Mouse (Mus musculus): ENCODE measurements at regions not wholly inside any gene's neighbourhood (a gene's known extent, or its start where the extent isn't known, plus 50 kb on each side); places are given as distances from the start of the nearest gene placed in this dataset.

GRCm38 (mm10) chr9:35340263-35340573 lies 72.6 kb downstream of the Rpusd4 start:
- WGBS (ENCODE audit: insufficient replicate concordance): 59% methylated on average over 4 of the region's 4 CpGs
- no peaks in the 10 kb centered on the region for H3K36me3 ChIP-seq

GRCm38 (mm10) chr9:35340811-35341210 lies 73.1 kb downstream of the Rpusd4 start:
- DNase-seq: no peak
- Histone ChIP-seq H3K27me3 (no peaks in the 10 kb centered on the region), H3K4me2 (no peak overlapping the region), H3K4me3 (replicated peaks) (no peak overlapping the region), H3K27ac (no peak overlapping the region), H3K4me1 (replicated peaks) (no peaks in the 10 kb centered on the region), H3K9me3 (replicated peaks) (no peaks in the 10 kb centered on the region), H3K9ac (no peak overlapping the region), H3K36me3 (no peaks in the 10 kb centered on the region)
- 26% methylated on average over 3 of the region's 3 CpGs for WGBS (ENCODE audit: insufficient replicate concordance)
- no peak for ATAC-seq (ENCODE audit: low read depth)

More at GRCm38 (mm10) chr9:35340263-35340573, 72.6 kb downstream of the Rpusd4 start:
- ATAC-seq (ENCODE audit: low read depth) (no peak), DNase-seq (no peak)
- H3K4me3 ChIP-seq (replicated peaks): no peak overlapping the region
- no peak overlapping the region for H3K27ac ChIP-seq
- no peaks in the 10 kb centered on the region for H3K4me1 ChIP-seq (replicated peaks)
- no peak overlapping the region for H3K4me2 ChIP-seq
- H3K27me3 ChIP-seq: no peaks in the 10 kb centered on the region
- H3K9ac ChIP-seq: no peak overlapping the region
- no peaks in the 10 kb centered on the region for H3K9me3 ChIP-seq (replicated peaks)

- DNase-seq (no peak), ATAC-seq (ENCODE audit: low read depth) (no peak)
- no peak overlapping the region for H3K4me2 ChIP-seq
- no peak overlapping the region for H3K27ac ChIP-seq
- H3K4me3 ChIP-seq (replicated peaks): no peak overlapping the region
- no peaks in the 10 kb centered on the region for H3K27me3 ChIP-seq
- H3K4me1 ChIP-seq (replicated peaks): no peaks in the 10 kb centered on the region
- no peaks in the 10 kb centered on the region for H3K9me3 ChIP-seq (replicated peaks)
- 73% methylated on average over 5 of the region's 5 CpGs for WGBS (ENCODE audit: insufficient replicate concordance)
- no peaks in the 10 kb centered on the region for H3K36me3 ChIP-seq
- H3K9ac ChIP-seq: no peak overlapping the region
Measured at GRCm38 (mm10) chr9:35341386-35341785, 73.7 kb downstream of the Rpusd4 start.

- no peaks in the 10 kb centered on the region for H3K9me3 ChIP-seq (replicated peaks)
- no peak overlapping the region for H3K4me3 ChIP-seq (replicated peaks)
- DNase-seq (no peak), ATAC-seq (ENCODE audit: low read depth) (no peak)
- no peak overlapping the region for H3K4me2 ChIP-seq
- H3K4me1 ChIP-seq (replicated peaks): no peaks in the 10 kb centered on the region
- H3K9ac ChIP-seq: no peak overlapping the region
- H3K36me3 ChIP-seq: no peaks in the 10 kb centered on the region
- 65% methylated on average over 2 of the region's 2 CpGs for WGBS (ENCODE audit: insufficient replicate concordance)
- no peak overlapping the region for H3K27ac ChIP-seq
- H3K27me3 ChIP-seq: no peaks in the 10 kb centered on the region
Measured at GRCm38 (mm10) chr9:35342436-35342835, 74.8 kb downstream of the Rpusd4 start.

DNA sequence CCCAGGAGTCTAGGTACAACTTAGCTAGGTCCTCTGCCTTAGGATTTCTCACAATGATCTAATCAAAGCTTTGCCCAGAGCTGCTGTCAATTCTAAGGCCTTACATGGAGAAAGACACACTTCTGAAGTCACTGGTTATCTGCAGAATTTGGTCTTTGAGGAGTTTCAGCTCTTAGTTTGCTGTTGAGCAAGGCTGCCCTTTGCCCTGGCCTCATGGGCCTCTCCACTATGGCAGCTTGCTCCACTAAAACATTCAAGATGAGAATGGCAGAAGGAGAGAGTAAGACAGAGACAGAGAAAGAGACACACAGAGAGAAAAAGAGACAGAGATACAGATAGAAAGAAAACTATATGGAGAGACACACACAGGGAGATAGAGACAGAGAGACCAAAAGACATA lies 75.7 kb downstream of the Rpusd4 start:
- no peak overlapping the region for H3K4me3 ChIP-seq (replicated peaks)
- DNase-seq (no peak), ATAC-seq (ENCODE audit: low read depth) (no peak)
- H3K4me1 ChIP-seq (replicated peaks): no peaks in the 10 kb centered on the region
- H3K27ac ChIP-seq: no peak overlapping the region
- no peak overlapping the region for H3K9ac ChIP-seq
- H3K27me3 ChIP-seq: no peaks in the 10 kb centered on the region
- no peaks in the 10 kb centered on the region for H3K9me3 ChIP-seq (replicated peaks)
- H3K4me2 ChIP-seq: no peak overlapping the region
- no peaks in the 10 kb centered on the region for H3K36me3 ChIP-seq

DNA sequence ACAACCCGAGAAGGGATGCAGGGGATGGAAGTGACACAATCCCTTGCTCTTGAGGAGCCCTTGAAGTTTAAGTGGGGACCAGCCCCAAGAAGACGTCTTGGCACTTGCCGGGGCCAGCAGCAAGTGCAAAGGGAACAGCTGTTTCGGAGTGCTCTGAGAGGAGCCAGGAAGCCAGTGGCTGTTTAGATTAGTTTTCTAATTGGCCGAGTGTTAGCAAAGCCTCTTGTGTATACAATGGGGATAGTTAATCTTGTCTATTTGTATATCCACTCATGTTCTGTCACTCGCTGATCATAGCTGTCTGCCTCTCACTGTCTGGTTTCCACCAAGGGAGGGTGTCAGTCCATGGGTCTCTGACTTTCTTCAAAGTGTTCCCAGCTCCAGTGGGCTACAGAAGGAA lies 76.6 kb upstream of the Cdon start:
- H3K27me3 ChIP-seq: no peaks in the 10 kb centered on the region
- DNase-seq (no peak), ATAC-seq (ENCODE audit: low read depth) (no peak)
- no peaks in the 10 kb centered on the region for H3K4me1 ChIP-seq (replicated peaks)
- no peak overlapping the region for H3K9ac ChIP-seq
- no peak overlapping the region for H3K4me2 ChIP-seq
- H3K9me3 ChIP-seq (replicated peaks): no peaks in the 10 kb centered on the region
- no peaks in the 10 kb centered on the region for H3K36me3 ChIP-seq
- H3K4me3 ChIP-seq (replicated peaks): no peak overlapping the region
- no peak overlapping the region for H3K27ac ChIP-seq
- WGBS (ENCODE audit: insufficient replicate concordance): 30% methylated on average over 6 of the region's 6 CpGs

DNA sequence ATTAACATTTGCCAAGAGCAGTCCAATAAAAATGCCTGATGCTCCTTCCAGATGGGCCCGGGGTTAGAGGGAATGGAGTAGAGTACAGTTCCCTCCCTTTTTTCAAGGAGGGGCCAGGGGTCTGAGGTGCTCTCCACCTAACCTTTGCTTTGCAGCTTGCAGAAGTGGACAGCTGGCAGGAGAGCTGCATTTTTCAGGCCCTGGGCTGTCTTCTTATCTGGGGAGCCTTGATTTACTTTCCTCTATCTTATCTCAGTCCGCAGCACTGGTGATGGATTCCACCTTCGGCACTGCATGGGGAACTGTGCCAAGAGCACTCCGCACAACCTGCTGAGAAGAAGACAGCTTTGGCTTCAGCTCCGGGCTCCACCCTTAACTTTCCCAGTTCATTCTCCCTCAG lies 74.5 kb upstream of the Cdon start:
- no peak overlapping the region for H3K27ac ChIP-seq
- no peak overlapping the region for H3K4me3 ChIP-seq (replicated peaks)
- DNase-seq (no peak), ATAC-seq (ENCODE audit: low read depth) (no peak)
- WGBS (ENCODE audit: insufficient replicate concordance): 34% methylated on average over 5 of the region's 5 CpGs
- H3K4me2 ChIP-seq: no peak overlapping the region
- no peaks in the 10 kb centered on the region for H3K4me1 ChIP-seq (replicated peaks)
- no peaks in the 10 kb centered on the region for H3K27me3 ChIP-seq
- no peaks in the 10 kb centered on the region for H3K36me3 ChIP-seq
- H3K9ac ChIP-seq: no peak overlapping the region
- H3K9me3 ChIP-seq (replicated peaks): no peaks in the 10 kb centered on the region

DNA sequence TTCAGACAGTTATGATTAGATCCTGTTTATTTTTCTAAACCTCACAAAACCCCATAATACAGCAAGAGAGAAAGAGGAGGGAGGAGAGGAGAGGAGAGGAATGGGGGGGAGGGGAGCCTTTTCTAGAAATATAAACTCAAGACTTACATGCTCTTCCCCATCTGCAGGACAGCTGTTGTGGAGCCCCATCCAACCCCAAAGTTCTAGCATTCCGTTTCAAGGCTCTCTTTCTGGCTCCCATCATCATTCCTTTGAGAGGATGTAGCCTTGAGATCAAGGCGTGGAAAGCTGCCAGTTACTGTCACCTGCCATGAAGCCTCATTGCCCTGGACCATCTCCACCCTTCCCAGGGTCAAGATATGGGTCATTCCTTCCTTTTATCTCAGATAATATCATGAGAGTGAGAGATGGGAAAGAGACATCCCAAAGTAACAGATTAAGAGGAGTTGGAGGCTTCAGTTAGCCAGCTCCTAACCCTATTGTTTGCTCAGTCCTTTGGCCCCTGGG lies 70.8 kb upstream of the Cdon start:
- DNase-seq: no peak
- 47% methylated on average over 2 of the region's 2 CpGs for WGBS (ENCODE audit: insufficient replicate concordance)

GRCm38 (mm10) chr9:35351576-35351975 lies 69.4 kb upstream of the Cdon start:
- Histone ChIP-seq H3K4me2 (no peak overlapping the region), H3K9me3 (replicated peaks) (no peaks in the 10 kb centered on the region), H3K4me1 (replicated peaks) (no peaks in the 10 kb centered on the region), H3K9ac (no peak overlapping the region), H3K27me3 (no peaks in the 10 kb centered on the region), H3K4me3 (replicated peaks) (no peak overlapping the region), H3K36me3 (no peaks in the 10 kb centered on the region), H3K27ac (no peak overlapping the region)
- DNase-seq (no peak), ATAC-seq (ENCODE audit: low read depth) (no peak)
- WGBS (ENCODE audit: insufficient replicate concordance): 42% methylated on average over 5 of the region's 5 CpGs

More for the DNA sequence above, 70.8 kb upstream of the Cdon start:
- no peak overlapping the region for H3K9ac ChIP-seq
- no peak overlapping the region for H3K4me3 ChIP-seq (replicated peaks)
- H3K27me3 ChIP-seq: no peaks in the 10 kb centered on the region
- no peak overlapping the region for H3K4me2 ChIP-seq
- no peak overlapping the region for H3K27ac ChIP-seq
- no peaks in the 10 kb centered on the region for H3K9me3 ChIP-seq (replicated peaks)
- ATAC-seq (ENCODE audit: low read depth): no peak
- no peaks in the 10 kb centered on the region for H3K36me3 ChIP-seq
- no peaks in the 10 kb centered on the region for H3K4me1 ChIP-seq (replicated peaks)

- ATAC-seq (ENCODE audit: low read depth) (no peak), DNase-seq (no peak)
- 64% methylated on average over 7 of the region's 7 CpGs for WGBS (ENCODE audit: insufficient replicate concordance)
- Histone ChIP-seq H3K4me1 (replicated peaks) (no peaks in the 10 kb centered on the region), H3K4me3 (replicated peaks) (no peak overlapping the region), H3K9ac (no peak overlapping the region), H3K36me3 (no peaks in the 10 kb centered on the region), H3K27me3 (no peaks in the 10 kb centered on the region), H3K27ac (no peak overlapping the region), H3K4me2 (no peak overlapping the region), H3K9me3 (replicated peaks) (no peaks in the 10 kb centered on the region)
Measured at GRCm38 (mm10) chr9:35354652-35355130, 66.2 kb upstream of the Cdon start.

GRCm38 (mm10) chr9:35359699-35360098 lies 61.2 kb upstream of the Cdon start:
- no peak overlapping the region for H3K4me3 ChIP-seq (replicated peaks)

GRCm38 (mm10) chr9:35360139-35361100 lies 60.5 kb upstream of the Cdon start:
- H3K9ac ChIP-seq: no peak overlapping the region
- H3K9me3 ChIP-seq (replicated peaks): no peaks in the 10 kb centered on the region
- 31% methylated on average over 6 of the region's 6 CpGs for WGBS (ENCODE audit: insufficient replicate concordance)
- DNase-seq (no peak), ATAC-seq (ENCODE audit: low read depth) (no peak)
- no peaks in the 10 kb centered on the region for H3K36me3 ChIP-seq
- no peaks in the 10 kb centered on the region for H3K27me3 ChIP-seq
- H3K4me2 ChIP-seq: no peak overlapping the region
- H3K27ac ChIP-seq: no peak overlapping the region
- H3K4me1 ChIP-seq (replicated peaks): no peaks in the 10 kb centered on the region
- H3K4me3 ChIP-seq (replicated peaks): no peak overlapping the region

More at GRCm38 (mm10) chr9:35359699-35360098, 61.2 kb upstream of the Cdon start:
- H3K36me3 ChIP-seq: no peaks in the 10 kb centered on the region
- 36% methylated on average over 6 of the region's 6 CpGs for WGBS (ENCODE audit: insufficient replicate concordance)
- no peaks in the 10 kb centered on the region for H3K9me3 ChIP-seq (replicated peaks)
- H3K9ac ChIP-seq: no peak overlapping the region
- DNase-seq (no peak), ATAC-seq (ENCODE audit: low read depth) (no peak)
- no peak overlapping the region for H3K4me2 ChIP-seq
- H3K27me3 ChIP-seq: no peaks in the 10 kb centered on the region
- H3K27ac ChIP-seq: no peak overlapping the region
- H3K4me1 ChIP-seq (replicated peaks): no peaks in the 10 kb centered on the region
